Mouse (Mus musculus) gastrocnemius, postnatal 10 days (tissue): Measurements from ENCODE around the gene Polr1d. TPM values are rescaled to one million over a fixed set of nuclear protein-coding genes. Genes with fewer than 3 reads are reported as not detected.

Source experiments
- DNase-seq: peaks from one replicate; pipeline ENCODE4 v3.0.0; 2021; ENCODE audit warnings: mixed read lengths
- long read RNA-seq, 2 experiments: library from polyadenylated mRNA; stranded (forward); transcript quantifications; one replicate each; pipeline ENCODE4 v2.0.0; 2021
- total RNA-seq, 2 experiments: library from RNA; stranded (reverse); gene quantifications; 2 replicates each; pipeline ENCODE4 v1.2.3; 2021

The Polr1d gene
- total RNA-seq = 100 to 1,000 TPM; 103 to 116 TPM
- long read RNA-seq, experiment 1, transcript Polr1d-201 (2 exons, 1,196 nt) = major isoform, 37 of 75 reads
- long read RNA-seq, experiment 1, transcript Polr1d-202 (3 exons, 1,137 nt) = minor isoform, 33 of 75 reads
- long read RNA-seq, experiment 1, partial matches to known transcripts = 4 of 75 reads
- long read RNA-seq, experiment 1, other reads (novel, unspliced or antisense) = 1 of 75 reads
- long read RNA-seq, experiment 2, transcript Polr1d-201 (2 exons, 1,196 nt) = major isoform, 48 of 81 reads
- long read RNA-seq, experiment 2, transcript Polr1d-202 (3 exons, 1,137 nt) = minor isoform, 32 of 81 reads
- long read RNA-seq, experiment 2, partial matches to known transcripts = 0 of 81 reads
- long read RNA-seq, experiment 2, other reads (novel, unspliced or antisense) = 1 of 81 reads

GRCm38 (mm10) chr5:147076799-147077165 lies at the start of gene Polr1d:
Gene Polr1d (plus strand): TSS chr5:147077050.
- no peak for DNase-seq

GRCm38 (mm10) chr5:147031281-147031680 lies 45.6 kb upstream of the Polr1d start:
- no peak for DNase-seq

- peak; percentile 57 for DNase-seq
These were observed 43.7 kb upstream of the Polr1d start for GRCm38 (mm10) chr5:147033155-147033554.

GRCm38 (mm10) chr5:147034283-147034682 lies 42.6 kb upstream of the Polr1d start:
- no peak for DNase-seq

GRCm38 (mm10) chr5:147035301-147035700 lies 41.5 kb upstream of the Polr1d start:
- DNase-seq = no peak

GRCm38 (mm10) chr5:147036028-147036427 lies 40.8 kb upstream of the Polr1d start:
- DNase-seq = no peak

GRCm38 (mm10) chr5:147036661-147037060 lies 40.2 kb upstream of the Polr1d start:
- DNase-seq = no peak

GRCm38 (mm10) chr5:147037601-147038000 lies 39.2 kb upstream of the Polr1d start:
- DNase-seq = no peak

- DNase-seq = no peak
These were observed 37.5 kb upstream of the Polr1d start for GRCm38 (mm10) chr5:147039394-147039793.

- no peak for DNase-seq
These were observed 34.6 kb upstream of the Polr1d start for GRCm38 (mm10) chr5:147041965-147042937.

- no peak for DNase-seq
These were observed 33.5 kb upstream of the Polr1d start for GRCm38 (mm10) chr5:147043240-147043844.

GRCm38 (mm10) chr5:147045311-147045710 lies 31.5 kb upstream of the Polr1d start:
- no peak for DNase-seq

- no peak for DNase-seq
These were observed 30.9 kb upstream of the Polr1d start for GRCm38 (mm10) chr5:147045929-147046328.

GRCm38 (mm10) chr5:147049544-147050209 lies 27.2 kb upstream of the Polr1d start:
- no peak for DNase-seq

GRCm38 (mm10) chr5:147050816-147051499 lies 25.9 kb upstream of the Polr1d start:
- DNase-seq = no peak

- DNase-seq = no peak
These were observed 25.1 kb upstream of the Polr1d start for GRCm38 (mm10) chr5:147051500-147052308.

- DNase-seq = no peak
These were observed 24.6 kb upstream of the Polr1d start for GRCm38 (mm10) chr5:147052309-147052558.

- DNase-seq = no peak
These were observed 23.8 kb upstream of the Polr1d start for GRCm38 (mm10) chr5:147053071-147053470.

- DNase-seq = no peak
These were observed 23.4 kb upstream of the Polr1d start for GRCm38 (mm10) chr5:147053481-147053880.

GRCm38 (mm10) chr5:147054328-147054727 lies 22.5 kb upstream of the Polr1d start:
- DNase-seq = no peak

- no peak for DNase-seq
These were observed 22.0 kb upstream of the Polr1d start for GRCm38 (mm10) chr5:147054747-147055270.
